Mouse (Mus musculus) T-helper 17 cell (primary cell): ENCODE data around the gene Agmat.
"Not testable (repeated sequence)": the region's sequence is repeated elsewhere in the genome, so short reads cannot be mapped to it uniquely, and the experiment has no call there.

Source experiments
- in situ Hi-C, 2 experiments: fragments of 300-600 bp; cut with MboI, MseI; formaldehyde crosslinking; loops; 1 replicate in 1 of 2; 2 replicates in 1 of 2; pipeline ENCODE4 v1.15.1; 2025; ENCODE audit warnings: high pct_unique_total_duplicates in 2 of 2

Agmat gene

GRCm38 (mm10) chr4:141771823-141772222, 25.4 kb downstream of the Agmat start:
- in situ Hi-C loops, result no loop called here

GRCm38 (mm10) chr4:141773019-141773418, 26.5 kb downstream of the Agmat start:
- in situ Hi-C loops, result not testable (repeated sequence)

- in situ Hi-C loops, result loop anchor here in 1 of 2 experiments (5.0 kb wide), 1 partner anchor 163 kb away; the partner anchor contains the start of gene Tmem82
These were observed 33.4 kb downstream of the Agmat start for GRCm38 (mm10) chr4:141779828-141780227.

- in situ Hi-C loops, result loop anchor here in 1 of 2 experiments (5.0 kb wide), 1 partner anchor 164 kb away; the partner anchor contains the start of gene Tmem82
These were observed 34.9 kb downstream of the Agmat start for GRCm38 (mm10) chr4:141781201-141781985.

- in situ Hi-C loops, result loop anchor here in 1 of 2 experiments (5.0 kb wide), 1 partner anchor 168 kb away; the partner anchor contains the start of gene Tmem82
These were observed 38.4 kb downstream of the Agmat start for GRCm38 (mm10) chr4:141784835-141785234.

- in situ Hi-C loops, result no loop called here
These were observed 39.7 kb downstream of the Agmat start for GRCm38 (mm10) chr4:141786141-141786540.

GRCm38 (mm10) chr4:141787046-141787445, 40.6 kb downstream of the Agmat start:
- in situ Hi-C loops, result no loop called here

- in situ Hi-C loops, result no loop called here
These were observed 41.0 kb downstream of the Agmat start for GRCm38 (mm10) chr4:141787462-141787861.

GRCm38 (mm10) chr4:141789564-141790218, 43.2 kb downstream of the Agmat start:
- in situ Hi-C loops, result loop anchor here in 1 of 2 experiments (5.0 kb wide), 2 partner anchors 67 to 842 kb away; partner anchors contain the start of gene Ddi2

- in situ Hi-C loops, result loop anchor here in 1 of 2 experiments (5.0 kb wide), 2 partner anchors 68 to 843 kb away; partner anchors contain the start of gene Ddi2
These were observed 44.1 kb downstream of the Agmat start, which contains the start of gene Dnajc16 for GRCm38 (mm10) chr4:141790524-141790990. Dnajc16 (minus strand) TSS chr4:141790931.

GRCm38 (mm10) chr4:141791486-141791885, 45.0 kb downstream of the Agmat start:
- in situ Hi-C loops, result loop anchor here in 1 of 2 experiments (5.0 kb wide), 2 partner anchors 69 to 844 kb away; partner anchors contain the start of gene Ddi2

- in situ Hi-C loops, result loop anchor here in 1 of 2 experiments (5.0 kb wide), 2 partner anchors 70 to 845 kb away; partner anchors contain the start of gene Ddi2
These were observed 45.5 kb downstream of the Agmat start for GRCm38 (mm10) chr4:141791951-141792350.

- in situ Hi-C loops, result loop anchor here in 1 of 2 experiments (5.0 kb wide), 2 partner anchors 70 to 845 kb away; partner anchors contain the start of gene Ddi2
These were observed 46.2 kb downstream of the Agmat start for GRCm38 (mm10) chr4:141792554-141793281.

- in situ Hi-C loops, result loop anchor here in 1 of 2 experiments (5.0 kb wide), 2 partner anchors 71 to 846 kb away; partner anchors contain the start of gene Ddi2
These were observed 47.0 kb downstream of the Agmat start, which contains the start of gene Casp9 for GRCm38 (mm10) chr4:141793282-141794151. Casp9 (plus strand) TSS chr4:141793612.

- in situ Hi-C loops, result loop anchor here in 1 of 2 experiments (5.0 kb wide), 2 partner anchors 72 to 847 kb away; partner anchors contain the start of gene Ddi2
These were observed 47.7 kb downstream of the Agmat start for GRCm38 (mm10) chr4:141794152-141794535.

GRCm38 (mm10) chr4:141796356-141796755, 49.9 kb downstream of the Agmat start:
- in situ Hi-C loops, result no loop called here

- in situ Hi-C loops, result no loop called here
These were observed 50.5 kb downstream of the Agmat start for GRCm38 (mm10) chr4:141796954-141797353.

GRCm38 (mm10) chr4:141797545-141797944, 51.1 kb downstream of the Agmat start:
- in situ Hi-C loops, result no loop called here

- in situ Hi-C loops, result no loop called here
These were observed 57.6 kb downstream of the Agmat start for GRCm38 (mm10) chr4:141804105-141804504.

GRCm38 (mm10) chr4:141805886-141806285, 59.4 kb downstream of the Agmat start:
- in situ Hi-C loops, result no loop called here
